Mouse (Mus musculus) yolk sac, embryonic 10.5 days (tissue): ENCODE measurements around the gene App.

Experiments
- DNase-seq: peaks from one replicate; pipeline ENCODE4 v3.0.0-alpha.2; 2017; ENCODE audit warnings: low spot score

The App gene

GRCm38 (mm10) chr16:85075330-85075729 is 98.2 kb downstream of the App start:
- DNase-seq, result no peak

GRCm38 (mm10) chr16:85074889-85075288 is 98.7 kb downstream of the App start:
- no peak for DNase-seq

DNA sequence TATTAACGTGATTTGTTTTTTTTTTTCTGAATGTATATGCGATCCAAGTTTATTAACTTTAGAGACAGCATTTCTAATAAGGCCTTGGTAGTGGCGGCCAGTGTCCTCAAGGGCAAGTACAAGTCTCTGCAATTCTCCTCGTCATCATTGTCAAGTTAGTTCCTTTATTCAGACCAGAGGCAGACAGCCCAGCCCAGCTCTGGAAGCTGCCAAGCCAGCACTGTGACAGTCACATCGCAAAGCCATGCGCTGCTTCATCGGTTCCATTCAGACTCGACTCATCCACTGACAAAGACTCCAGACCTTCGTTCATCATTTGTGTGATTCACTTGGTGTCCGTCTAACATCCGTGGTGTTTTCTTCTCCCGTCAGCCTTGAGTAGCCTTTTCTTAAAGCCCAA is 100.9 kb downstream of the App start:
- no peak for DNase-seq

GRCm38 (mm10) chr16:85071791-85072190 is 101.8 kb downstream of the App start:
- no peak for DNase-seq

DNA sequence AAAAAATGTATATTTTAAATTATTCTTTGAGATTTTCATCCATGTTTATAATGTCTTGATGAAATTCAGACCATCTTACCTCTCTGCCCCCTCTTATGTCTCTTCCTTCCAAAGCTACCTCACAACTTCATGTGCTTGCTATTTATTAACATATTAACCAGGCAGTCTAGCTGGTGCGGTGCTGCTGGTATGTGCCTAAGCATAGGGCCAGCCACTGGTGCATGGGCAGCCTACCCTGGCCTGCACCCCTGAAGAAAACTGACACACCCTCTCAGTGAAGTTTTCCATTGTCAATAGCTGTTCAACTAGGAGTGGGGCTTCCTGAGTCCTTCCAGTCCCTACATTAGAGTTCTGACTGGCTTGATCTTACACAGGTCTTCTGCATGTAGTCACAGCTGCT is 102.3 kb downstream of the App start:
- no peak for DNase-seq

- DNase-seq, result no peak
These were observed 106.2 kb downstream of the App start for GRCm38 (mm10) chr16:85067254-85067893.

- no peak for DNase-seq
These were observed 107.3 kb downstream of the App start for GRCm38 (mm10) chr16:85066227-85066626.

DNA sequence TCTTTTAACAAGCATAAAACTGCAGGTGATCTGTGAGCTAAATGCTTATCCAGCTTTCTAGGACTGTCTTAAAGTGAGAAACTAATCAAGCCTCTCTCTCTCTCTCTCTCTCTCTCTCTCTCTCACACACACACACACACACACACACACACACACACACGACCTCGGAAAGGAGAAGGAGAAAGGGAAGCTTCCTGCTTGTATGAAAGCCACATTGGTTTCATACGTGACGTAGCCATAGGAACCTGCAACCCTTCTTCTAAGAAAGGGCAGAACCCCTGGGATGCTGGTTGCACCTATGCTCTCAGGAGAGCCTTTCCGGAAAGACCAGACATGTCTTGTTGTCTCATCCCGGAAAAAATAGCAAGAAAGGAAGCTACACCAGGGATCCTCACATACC is 108.8 kb downstream of the App start:
- DNase-seq, result no peak

GRCm38 (mm10) chr16:85062732-85063131 is 110.8 kb downstream of the App start:
- no peak for DNase-seq

DNA sequence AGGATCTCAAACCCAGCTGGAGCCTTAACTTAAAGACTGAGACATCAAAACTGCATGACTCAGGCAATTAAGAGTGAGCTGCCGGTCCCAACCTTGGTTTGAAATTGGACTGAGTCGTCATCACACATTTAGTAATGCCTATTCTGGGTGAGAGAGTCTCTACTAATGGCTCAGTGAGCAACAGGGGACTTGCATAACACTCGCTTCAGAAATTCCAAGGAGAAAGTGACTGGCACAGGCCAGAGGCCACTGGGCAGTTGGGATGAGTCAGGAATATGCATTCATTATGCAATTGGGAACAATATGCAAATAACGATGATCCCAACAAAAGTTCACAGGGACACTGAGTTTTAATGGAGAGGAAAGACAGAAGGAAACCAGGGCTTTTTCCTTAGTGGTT is 111.8 kb downstream of the App start:
- no peak for DNase-seq

- DNase-seq, result no peak
These were observed 115.4 kb downstream of the App start for GRCm38 (mm10) chr16:85058138-85058537.

DNA sequence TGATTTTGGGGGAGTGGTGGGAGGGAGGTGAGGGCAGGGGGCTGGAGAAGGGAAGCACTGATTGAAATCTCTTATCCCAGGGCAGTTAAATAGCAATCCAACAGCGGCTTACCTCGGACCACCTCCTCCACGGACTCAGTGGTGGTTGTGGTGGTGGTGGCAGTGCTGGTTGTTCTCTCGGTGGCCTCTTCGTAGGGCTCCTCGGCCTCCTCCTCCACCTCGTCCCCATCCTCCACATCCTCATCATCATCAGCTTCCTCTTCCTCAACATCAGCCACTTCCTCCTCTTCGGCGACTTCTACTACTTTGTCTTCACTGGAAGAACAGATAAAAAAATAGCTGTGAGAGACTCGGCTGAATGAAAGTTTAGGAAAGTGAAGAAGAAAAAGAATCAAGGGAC is 117.4 kb downstream of the App start:
- DNase-seq, result no peak

DNA sequence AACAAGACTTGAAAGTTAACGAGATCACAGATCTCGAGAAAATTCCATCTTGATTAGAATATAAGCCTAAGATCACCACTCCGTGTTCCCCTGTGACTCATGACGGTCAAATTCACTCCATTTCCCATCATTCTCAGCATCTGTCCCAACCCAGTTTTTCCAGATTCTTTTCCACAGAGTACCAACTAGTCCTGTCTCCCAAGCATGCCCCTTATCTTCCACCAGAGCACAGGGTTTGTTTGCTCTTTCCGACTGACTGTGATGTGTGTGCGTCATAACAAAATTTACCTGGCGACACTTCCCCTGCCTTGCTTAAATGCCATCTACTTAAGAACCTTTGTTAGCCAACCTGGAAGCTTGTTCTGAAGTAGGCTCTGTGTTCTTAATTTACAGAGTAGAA is 119.6 kb downstream of the App start:
- no peak for DNase-seq

- no peak for DNase-seq
These were observed 126.3 kb downstream of the App start for GRCm38 (mm10) chr16:85047310-85047709.

DNA sequence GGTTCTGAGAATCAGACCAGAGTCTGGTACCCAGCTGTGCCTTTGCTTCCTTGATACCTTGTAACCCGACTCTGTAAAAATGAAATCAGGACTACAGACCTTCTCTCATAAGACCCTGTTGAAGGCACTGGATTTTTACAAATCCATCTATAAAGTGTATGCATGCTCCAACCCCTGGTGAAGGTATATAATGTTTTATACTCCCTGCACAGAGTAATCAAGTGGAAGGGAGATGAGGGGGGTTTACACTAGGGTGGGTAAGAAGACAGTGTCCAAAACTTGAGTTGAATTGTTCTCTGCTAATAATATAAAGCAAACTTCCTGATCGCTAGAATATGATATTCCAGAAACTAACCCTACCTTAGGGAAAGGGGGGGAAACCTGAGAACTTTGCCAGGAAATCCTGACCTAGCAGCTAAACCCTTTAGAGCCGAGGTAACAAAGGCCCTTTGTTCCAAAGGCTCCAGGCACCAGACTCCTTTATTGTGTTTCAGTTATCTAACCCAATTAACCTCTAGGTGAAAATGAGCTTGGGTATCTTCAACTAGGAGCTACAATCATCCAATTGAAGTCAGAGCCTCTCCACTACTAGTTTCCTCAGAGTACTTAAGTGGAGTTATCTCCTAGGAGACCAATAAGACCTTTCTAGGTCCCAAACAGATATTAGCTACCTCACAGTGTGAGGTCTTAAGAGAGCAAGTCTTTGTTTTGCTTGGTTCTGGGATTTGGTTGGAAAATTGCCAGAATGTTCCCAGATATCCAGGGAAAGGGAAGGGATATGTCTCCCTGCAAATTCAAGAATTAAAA is 132.2 kb downstream of the App start:
- DNase-seq, result no peak

GRCm38 (mm10) chr16:85038731-85039130 is 134.8 kb downstream of the App start:
- no peak for DNase-seq

GRCm38 (mm10) chr16:85037969-85038644 is 135.5 kb downstream of the App start:
- DNase-seq, result no peak

DNA sequence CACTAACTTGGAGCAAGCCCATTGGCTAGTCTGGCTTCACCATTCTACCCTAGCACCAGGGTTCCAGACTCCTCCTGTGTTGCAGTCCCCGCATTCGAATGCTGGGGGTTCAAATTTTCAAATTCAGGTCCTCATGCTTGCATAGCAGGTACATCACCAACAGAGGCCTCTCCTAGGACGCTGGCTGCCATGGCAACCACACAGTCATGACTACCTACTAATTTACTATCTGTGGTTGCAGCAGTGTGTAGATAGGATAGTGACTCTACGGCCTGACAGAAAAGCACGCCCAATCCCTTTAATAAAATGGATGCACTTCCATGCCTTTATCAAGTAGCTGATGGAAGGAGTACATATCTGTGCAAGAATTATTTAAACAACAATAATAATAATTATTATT is 137.8 kb downstream of the App start:
- DNase-seq, result no peak

- DNase-seq, result no peak
These were observed 139.8 kb downstream of the App start for GRCm38 (mm10) chr16:85033747-85034146.

- no peak for DNase-seq
These were observed 142.8 kb downstream of the App start for GRCm38 (mm10) chr16:85030810-85031209.

DNA sequence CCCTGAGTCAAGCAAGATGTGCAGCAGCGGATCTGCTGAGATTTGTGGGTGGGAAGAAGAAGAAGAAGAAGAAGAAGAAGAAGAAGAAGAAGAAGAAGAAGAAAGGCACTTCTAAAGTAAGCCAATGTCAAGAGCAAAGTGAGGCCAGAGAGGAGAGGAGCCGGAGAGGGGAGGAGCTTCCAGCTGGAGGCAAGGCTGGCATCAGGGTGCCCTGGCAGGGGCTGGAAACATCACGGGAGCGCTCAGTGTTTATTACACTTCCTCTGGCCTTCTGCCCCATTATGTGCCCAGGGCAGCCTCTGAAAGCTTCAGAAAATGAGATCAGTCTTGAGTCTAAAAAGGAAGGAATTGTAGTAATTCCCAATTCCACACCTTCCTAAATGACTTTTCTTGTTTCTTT is 145.2 kb downstream of the App start:
- no peak for DNase-seq

DNA sequence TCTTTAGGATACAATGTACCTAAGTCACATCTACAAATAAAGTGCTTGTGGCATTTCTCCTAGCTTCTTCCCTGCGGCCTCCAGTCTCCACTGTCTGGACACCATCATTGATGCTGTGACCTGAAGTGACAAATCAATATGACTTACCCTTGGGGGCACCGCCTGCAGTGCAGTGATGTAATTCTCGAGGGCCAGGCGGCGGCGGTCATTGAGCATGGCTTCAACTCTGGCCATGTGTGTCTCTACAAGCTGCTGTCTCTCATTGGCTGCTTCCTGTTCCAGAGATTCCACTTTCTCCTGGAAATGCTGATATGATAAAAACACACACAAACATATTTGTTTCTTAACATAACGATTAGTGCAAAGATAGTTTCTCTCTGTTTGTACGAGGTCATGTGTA is 148.9 kb downstream of the App start:
- DNase-seq, result no peak

- no peak for DNase-seq
These were observed 150.5 kb downstream of the App start for GRCm38 (mm10) chr16:85023106-85023505.
